ENCODE assay signal across 9 mouse cellular contexts in the genomic region with DNA sequence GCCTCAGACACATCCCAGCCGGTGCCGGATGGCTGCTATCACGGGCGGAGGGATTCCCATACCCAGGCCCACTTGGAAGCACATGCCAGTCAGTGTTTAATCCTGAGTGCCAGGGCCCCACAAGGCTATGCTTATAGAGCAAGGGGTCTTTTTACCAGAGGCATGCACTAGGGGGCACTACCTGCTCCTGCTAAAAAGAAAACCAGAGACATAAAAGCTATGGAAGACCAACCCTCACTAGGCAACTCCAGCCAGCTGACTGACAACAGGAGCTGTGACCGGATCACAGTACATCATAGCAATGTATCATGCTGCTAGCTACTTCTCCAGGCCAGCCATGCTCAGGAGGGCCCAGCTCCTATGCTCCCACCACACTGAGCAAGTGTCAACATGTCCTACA. TPM values are rescaled to one million over a fixed set of nuclear protein-coding genes. Genes with fewer than 3 reads are reported as not detected.
DNase-seq lines count a peak whose midpoint lies in the region; ATAC-seq and TF ChIP-seq lines count a peak whose summit lies in the region.
"Had no signal": no experiment of that assay in that cellular context is flagged by ENCODE, and none has a peak within 500 bp of the region (broad histone marks: within the 10 kb centered on the region; RNA-seq: fewer than 3 reads in every experiment).

No protein-coding gene starts in this region.

- no peak overlapping the region for H3K4me3 ChIP-seq in left cerebral cortex, adult 2 months
- H3K4me3 ChIP-seq in midbrain, embryonic 10.5 days, result no peak overlapping the region
- H3K4me3 ChIP-seq: limb, embryonic 12.5 days had no signal

- DNase-seq in layer of hippocampus, adult 11-12 months (ENCODE audit: low spot score), result peak; percentile 73
- no peak for DNase-seq in layer of hippocampus, postnatal 36 days
- peak; percentile 50 for DNase-seq in c-Kit-positive CD71-positive TER-119-positive erythroid progenitor cells, embryonic 14.5 days (ENCODE audit: low spot score)
- peak in 1 of 2 experiments; percentile 59 for DNase-seq in left cerebral cortex, adult 2 months (ENCODE audit: extremely low spot score in 1 of 2, low spot score in 2 of 2)
- DNase-seq in midbrain, embryonic 10.5 days (ENCODE audit: low spot score), result peak; percentile 70
- DNase-seq in spleen, postnatal 36 days (ENCODE audit: low spot score in 2 of 2), result peak; percentile 62 to 69

- H3K4me1 ChIP-seq in midbrain, embryonic 10.5 days, result peaks cover 78% of the 10 kb centered on the region

- intact Hi-C loops in left cerebral cortex, adult 2 months (cut with DNase I), result loop anchor here (5.0 kb wide), 1 partner anchor 135 kb away; no protein-coding TSS in a partner anchor

- no peaks in the 10 kb centered on the region for H3K27me3 ChIP-seq in midbrain, embryonic 10.5 days (ENCODE audit: low read depth, poor library complexity, severe bottlenecking)
- H3K27me3 ChIP-seq: limb, embryonic 12.5 days had no signal

- ATAC-seq in frontal cortex, adult (ENCODE audit: low TSS enrichment), result 0 out of 2 replicates have a peak, but pooled peaks have one; percentile 13
- ATAC-seq in hematopoietic stem cell, adult 5-6 weeks (replicated peaks in 1 of 2; ENCODE audit: insufficient read depth in 1 of 2, low FRiP score in 2 of 2, low TSS enrichment in 1 of 2, low read depth in 1 of 2, poor library complexity in 2 of 2, severe bottlenecking in 2 of 2), result peak; percentile 45 to 58; a peak in 3 of 4 replicates

- 61% methylated on average over 5 of the region's 5 CpGs for WGBS in midbrain, embryonic 10.5 days

- peak overlapping the region; percentile 53; the same call in 1 of the 2 replicates for H3K27ac ChIP-seq in left cerebral cortex, adult 2 months
- no peak overlapping the region for H3K27ac ChIP-seq in midbrain, embryonic 10.5 days (replicated peaks)
- H3K27ac ChIP-seq: limb, embryonic 12.5 days had no signal

- H3K36me3 ChIP-seq in midbrain, embryonic 10.5 days, result no peaks in the 10 kb centered on the region
- H3K36me3 ChIP-seq: limb, embryonic 12.5 days had no signal

- peak; percentile 69 for TF ChIP-seq CTCF in left cerebral cortex, adult 2 months (IDR thresholded peaks at IDR 0.05)

- no peaks in the 10 kb centered on the region for H3K9me3 ChIP-seq in midbrain, embryonic 10.5 days (replicated peaks)
- H3K9me3 ChIP-seq: limb, embryonic 12.5 days had no signal

RNA-seq across cellular contexts. Expression of gene Arl6ip4, which starts 46.7 kb away (rescaled TPM):
- 10 to 100 TPM; 52.6 to 57.5 TPM for total RNA-seq in layer of hippocampus, postnatal 36 days (2021)
- total RNA-seq in hematopoietic stem cell, adult 5-6 weeks (2017), result 81.3 and 90.1 TPM in 2 replicates
- 10 to 100 TPM; 46.7 to 52.1 TPM for total RNA-seq in left cerebral cortex, adult 2 months (2021)
- 123 and 132 TPM in 2 replicates for polyA plus RNA-seq in midbrain, embryonic 10.5 days (2016; fragmentation: Nextera tagmentation; extraction: Ambion mirVana)

RNA-seq across cellular contexts. Expression of gene Ogfod2, which starts 50.5 kb away (rescaled TPM):
- 10 to 100 TPM; 34.1 to 36.2 TPM for total RNA-seq in layer of hippocampus, postnatal 36 days (2021)
- 7.9 and 13.8 TPM in 2 replicates for total RNA-seq in hematopoietic stem cell, adult 5-6 weeks (2017)
- 10 to 100 TPM; 35.4 to 39.1 TPM for total RNA-seq in left cerebral cortex, adult 2 months (2021)
- polyA plus RNA-seq in midbrain, embryonic 10.5 days (2016; fragmentation: Nextera tagmentation; extraction: Ambion mirVana), result 18.1 TPM in 2 replicates

Comparison
In these comparisons a context has a peak if more than half of its experiments do, and no peak if none do; other contexts are left out.
1. DNase-seq: peak in layer of hippocampus, adult 11-12 months (single experiment), c-Kit-positive CD71-positive TER-119-positive erythroid progenitor cells, embryonic 14.5 days (single experiment), midbrain, embryonic 10.5 days (single experiment) and spleen, postnatal 36 days (2 of 2); none in layer of hippocampus, postnatal 36 days (0 of 2).